Mouse (Mus musculus): ENCODE data around the gene Actn2.

The Actn2 gene

DNA sequence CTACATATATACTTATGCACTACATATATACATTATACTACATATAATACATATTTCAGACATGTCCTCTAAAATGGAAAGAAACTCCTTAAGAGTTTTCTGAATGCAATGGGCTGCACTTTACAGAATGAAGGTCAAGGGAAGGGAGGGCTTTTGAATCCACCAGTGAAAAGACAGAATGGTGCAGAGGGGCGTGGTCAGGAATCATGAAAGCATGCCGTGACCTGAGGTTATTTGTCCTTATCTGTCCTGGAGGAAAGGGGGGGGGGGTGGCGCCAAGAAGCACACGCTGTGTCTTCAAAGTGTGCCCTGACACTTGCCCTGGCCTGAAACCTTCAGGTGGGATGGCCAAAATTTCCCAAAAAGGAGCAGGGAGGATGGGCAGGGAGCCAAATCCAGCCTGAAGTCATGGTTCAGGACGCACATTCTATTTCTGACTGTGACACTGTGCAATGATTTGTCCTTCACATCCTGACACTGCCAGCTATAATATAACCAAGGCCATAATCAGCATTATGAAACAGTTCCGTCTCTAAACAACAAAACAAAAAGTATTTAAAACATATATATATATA, 23.3 kb downstream of the Actn2 start:
- no peak for DNase-seq (ENCODE audit: extremely low spot score)

GRCm38 (mm10) chr13:12314173-12314572, 26.4 kb downstream of the Actn2 start:
- DNase-seq (ENCODE audit: extremely low spot score) = no peak

DNA sequence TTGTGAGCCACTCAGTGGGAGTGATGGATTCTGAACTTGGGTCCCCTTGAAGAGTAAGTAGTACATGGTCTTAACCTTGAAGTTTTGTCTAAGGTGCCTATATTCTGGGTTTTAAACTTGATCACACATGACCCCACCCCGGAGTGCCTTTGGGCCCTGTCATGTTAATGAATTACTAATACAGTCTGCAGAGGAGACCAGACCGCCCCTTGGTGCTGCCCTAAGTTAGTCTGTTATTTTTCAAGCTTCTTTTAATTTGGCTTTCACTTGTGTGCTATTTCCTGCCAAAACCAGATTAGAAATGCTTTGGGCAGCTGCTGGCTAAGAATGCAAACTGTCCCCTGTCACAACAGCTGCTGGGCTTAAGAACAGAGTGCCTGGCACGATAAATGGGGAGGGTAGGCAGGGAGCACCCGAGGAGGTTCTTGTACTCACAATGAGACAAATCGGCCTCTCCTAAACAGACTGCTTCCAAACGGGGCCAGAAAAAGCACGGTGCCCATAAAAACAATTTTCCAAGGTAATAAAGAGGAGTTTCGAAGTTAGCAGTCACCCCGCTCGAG, 28.5 kb downstream of the Actn2 start:
- no peak for DNase-seq (ENCODE audit: extremely low spot score)

GRCm38 (mm10) chr13:12311371-12311770, 29.2 kb downstream of the Actn2 start:
- no peak for DNase-seq (ENCODE audit: extremely low spot score)

GRCm38 (mm10) chr13:12309446-12309845, 31.1 kb downstream of the Actn2 start:
- DNase-seq (ENCODE audit: extremely low spot score) = no peak

DNA sequence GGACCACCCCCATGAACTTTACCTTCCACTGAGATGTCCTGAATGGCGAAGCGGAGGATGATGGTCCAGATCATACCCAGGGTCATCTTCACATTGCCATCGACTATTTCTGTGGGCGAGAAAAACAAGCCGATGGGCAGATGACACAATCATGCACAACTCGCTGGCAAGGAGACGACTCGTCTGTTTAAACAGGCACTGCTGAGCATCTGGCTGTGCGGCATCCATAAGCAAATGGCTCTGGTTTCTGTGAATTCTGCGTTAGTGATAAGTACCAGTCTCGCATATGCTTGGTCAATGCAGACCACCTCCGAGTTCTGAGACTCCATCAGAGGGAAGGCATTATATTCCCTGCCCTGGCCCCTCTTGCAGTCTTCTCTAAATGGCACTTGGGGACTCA, 31.7 kb downstream of the Actn2 start:
- no peak for DNase-seq (ENCODE audit: extremely low spot score)

DNA sequence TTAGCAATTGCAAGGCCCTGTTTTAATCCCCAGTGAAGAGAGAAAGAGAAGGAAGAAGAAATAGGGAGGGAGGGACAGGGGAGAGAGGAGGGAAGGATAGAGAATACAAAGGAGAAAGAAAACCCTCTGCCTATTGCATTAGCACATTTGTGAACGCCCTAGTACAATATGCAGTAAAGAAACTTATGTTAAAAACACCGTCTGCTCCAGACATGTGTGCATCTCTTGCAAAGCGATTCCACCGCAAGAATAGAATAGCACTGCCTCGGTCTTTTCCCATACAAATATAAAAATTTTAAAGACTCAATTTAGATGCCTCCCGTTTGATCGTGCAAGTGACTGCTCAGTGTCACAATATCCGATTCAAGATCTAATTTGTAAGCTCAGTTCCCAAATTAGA, 32.1 kb downstream of the Actn2 start:
- no peak for DNase-seq (ENCODE audit: extremely low spot score)

- DNase-seq (ENCODE audit: extremely low spot score) = no peak
Measured at GRCm38 (mm10) chr13:12307286-12307685, 33.3 kb downstream of the Actn2 start.

DNA sequence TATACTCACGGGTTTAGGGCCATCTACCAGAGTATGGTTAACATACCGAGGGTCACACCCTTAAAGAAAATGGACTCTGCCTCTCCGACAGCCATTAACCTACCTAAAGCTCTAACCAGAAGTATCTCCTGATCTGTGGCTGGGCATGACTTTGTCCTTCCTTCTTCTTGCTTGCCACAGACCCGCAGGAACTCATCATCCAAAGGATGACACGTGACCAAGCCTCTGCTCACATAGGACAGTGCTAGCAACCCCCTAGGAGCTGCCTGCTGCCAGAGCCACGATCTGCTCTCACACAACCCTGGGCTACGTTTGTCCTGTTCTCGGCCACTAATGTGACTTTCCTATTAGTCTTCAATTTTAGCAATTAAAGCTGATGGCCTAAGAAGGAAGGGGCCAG, 35.0 kb downstream of the Actn2 start:
- DNase-seq (ENCODE audit: extremely low spot score) = no peak

- DNase-seq (ENCODE audit: extremely low spot score) = no peak
Measured at GRCm38 (mm10) chr13:12304991-12305390, 35.6 kb downstream of the Actn2 start.

DNA sequence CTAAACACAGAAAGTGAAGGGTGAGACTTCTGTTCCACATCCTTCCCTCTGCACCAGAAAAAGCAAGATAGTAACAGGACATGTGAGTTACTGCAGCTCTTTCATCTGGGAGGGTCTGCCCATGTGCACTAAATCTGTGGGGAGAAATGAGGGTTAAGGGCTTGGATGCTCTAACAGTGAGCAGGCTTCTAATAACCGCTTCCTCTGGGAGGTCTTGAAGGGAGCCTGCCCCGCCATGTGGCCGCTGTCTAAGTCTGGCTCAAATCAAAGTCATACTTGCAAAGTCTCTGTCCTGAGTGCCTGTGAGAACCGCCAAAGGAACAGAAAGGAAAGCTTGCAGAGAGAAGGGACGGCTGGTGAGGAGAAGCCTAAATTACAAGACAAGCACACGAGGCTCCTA, 42.8 kb downstream of the Actn2 start:
- DNase-seq (ENCODE audit: extremely low spot score) = no peak

GRCm38 (mm10) chr13:12296701-12297100, 43.9 kb downstream of the Actn2 start:
- no peak for DNase-seq (ENCODE audit: extremely low spot score)

- no peak for DNase-seq (ENCODE audit: extremely low spot score)
Measured at GRCm38 (mm10) chr13:12293810-12294209, 46.8 kb downstream of the Actn2 start.

- no peak for DNase-seq (ENCODE audit: extremely low spot score)
Measured at GRCm38 (mm10) chr13:12290700-12291099, 49.9 kb downstream of the Actn2 start.

DNA sequence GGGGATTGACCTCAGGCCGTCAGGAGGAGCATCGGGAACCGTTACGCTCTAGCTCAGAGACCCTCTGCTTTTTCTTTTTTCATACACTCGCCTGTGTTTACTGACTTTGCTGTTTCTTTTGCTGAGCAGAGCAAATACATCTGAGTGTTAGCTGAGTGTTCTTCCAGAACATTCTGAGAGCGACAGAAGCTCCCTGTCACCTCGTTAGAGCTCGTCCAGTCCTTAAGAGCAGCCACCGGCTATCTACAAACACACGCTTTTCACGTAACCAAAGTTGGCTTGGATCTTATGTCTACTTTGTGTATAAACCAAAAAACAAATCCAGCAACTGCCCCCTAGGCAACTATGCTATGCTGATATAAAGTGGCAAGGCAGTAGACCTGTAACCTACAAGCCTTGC, 56.0 kb downstream of the Actn2 start:
- DNase-seq (ENCODE audit: extremely low spot score) = no peak

DNA sequence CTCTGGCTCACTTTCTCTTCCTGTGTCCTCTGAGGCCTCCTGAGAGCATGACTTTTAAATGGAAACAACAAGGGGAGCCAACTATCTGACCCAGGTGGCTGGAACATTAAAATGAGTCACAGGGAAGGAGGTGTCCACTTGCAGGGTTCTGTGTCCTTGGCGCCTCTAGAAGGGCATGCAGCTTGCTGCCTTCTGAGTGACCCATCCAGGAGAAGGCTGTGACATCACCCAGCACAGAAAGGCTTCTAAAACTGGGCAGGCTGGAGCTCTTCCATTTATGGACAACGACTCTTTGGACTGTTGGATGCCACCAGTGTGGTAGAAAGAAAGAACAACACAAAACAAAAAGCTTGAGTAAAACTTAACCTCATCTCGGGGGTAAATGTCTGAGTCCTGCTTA, 56.7 kb downstream of the Actn2 start:
- DNase-seq (ENCODE audit: extremely low spot score) = no peak

DNA sequence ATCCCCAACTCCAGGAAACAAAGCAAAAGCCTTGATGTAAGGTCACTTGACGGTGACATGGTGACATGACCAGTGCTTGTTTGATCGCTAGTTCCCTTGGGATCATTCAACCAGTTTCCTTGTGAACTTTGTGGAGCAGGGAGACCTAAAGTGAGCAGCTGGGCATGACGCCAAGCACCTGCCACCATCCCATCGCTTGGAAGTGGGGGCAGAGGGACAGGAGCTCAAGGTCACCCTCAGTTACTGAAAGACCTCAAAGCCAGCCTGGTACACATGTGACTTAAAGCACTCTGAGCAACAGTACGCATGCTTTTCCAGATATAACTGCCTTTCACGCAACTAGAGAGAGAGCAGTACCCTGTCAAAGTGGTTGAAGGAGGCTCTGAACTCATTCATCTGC, 65.8 kb downstream of the Actn2 start:
- no peak for DNase-seq (ENCODE audit: extremely low spot score)

DNA sequence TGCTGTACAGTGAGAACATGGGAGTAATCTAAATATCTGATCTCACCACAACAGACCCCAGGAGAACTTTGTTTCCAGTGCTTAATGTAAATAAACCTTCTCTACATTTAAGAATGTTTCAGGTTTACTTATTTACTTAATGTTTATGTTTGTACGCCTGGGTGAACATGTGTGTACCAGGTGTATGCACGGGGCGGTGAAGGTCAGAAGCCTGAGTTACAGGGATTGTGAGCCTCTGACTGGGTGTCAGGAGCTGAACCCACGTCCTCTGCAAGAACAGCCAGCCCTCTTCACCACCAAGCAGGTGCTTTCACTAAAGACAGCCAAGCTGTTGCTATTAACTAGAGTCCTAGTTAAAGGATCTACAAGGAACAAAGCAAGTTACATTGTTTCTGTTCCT, 66.3 kb downstream of the Actn2 start:
- DNase-seq (ENCODE audit: extremely low spot score) = no peak

- peak; percentile 42 for DNase-seq (ENCODE audit: extremely low spot score)
Measured at GRCm38 (mm10) chr13:12272953-12273352, 67.6 kb downstream of the Actn2 start.

- DNase-seq (ENCODE audit: extremely low spot score) = no peak
Measured at GRCm38 (mm10) chr13:12267971-12268370, 72.6 kb downstream of the Actn2 start.

DNA sequence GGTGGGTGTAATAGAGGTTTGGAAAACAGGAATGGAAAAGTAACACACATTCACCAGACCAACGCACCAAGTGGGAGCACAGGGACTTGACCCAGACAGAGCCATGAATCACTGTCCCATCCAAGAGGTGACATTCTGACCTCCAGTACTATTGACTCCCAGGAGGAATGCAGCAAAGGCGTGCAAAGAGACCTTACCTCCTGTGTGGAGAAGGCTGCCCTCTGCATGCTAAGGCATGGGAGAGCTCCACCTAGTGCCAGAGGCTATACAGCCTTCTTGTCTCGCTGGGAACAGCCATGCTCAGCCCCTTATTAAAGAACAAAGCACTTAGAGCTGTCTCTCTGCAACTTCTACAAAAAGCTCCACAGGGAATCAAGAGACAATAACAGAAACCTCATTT, 73.5 kb downstream of the Actn2 start:
- no peak for DNase-seq (ENCODE audit: extremely low spot score)

GRCm38 (mm10) chr13:12263996-12264395, 76.6 kb downstream of the Actn2 start:
- no peak for DNase-seq (ENCODE audit: extremely low spot score)

DNA sequence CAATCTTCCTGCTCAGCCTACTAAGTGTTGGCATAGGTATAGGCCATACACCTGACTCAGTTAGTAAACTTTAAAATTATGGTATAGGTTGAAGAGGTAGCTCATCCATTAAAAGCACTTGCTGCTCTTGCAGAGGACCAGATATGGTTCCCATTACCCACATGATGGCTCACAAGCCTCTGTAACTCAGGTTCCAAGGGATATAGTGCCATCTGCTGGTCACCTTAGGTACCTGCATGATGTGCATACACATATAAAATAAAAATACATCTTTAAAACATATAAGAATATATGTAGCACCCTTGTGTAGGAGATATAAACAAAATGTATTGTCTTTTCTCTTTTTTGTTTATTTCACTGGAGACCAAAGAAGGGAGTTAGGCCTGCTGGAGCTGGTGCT, 79.1 kb downstream of the Actn2 start:
- no peak for DNase-seq (ENCODE audit: extremely low spot score)
